Mouse (Mus musculus): ENCODE measurements at regions not wholly inside any gene's neighbourhood (a gene's known extent, or its start where the extent isn't known, plus 50 kb on each side); places are given as distances from the start of the nearest gene placed in this dataset.

DNA sequence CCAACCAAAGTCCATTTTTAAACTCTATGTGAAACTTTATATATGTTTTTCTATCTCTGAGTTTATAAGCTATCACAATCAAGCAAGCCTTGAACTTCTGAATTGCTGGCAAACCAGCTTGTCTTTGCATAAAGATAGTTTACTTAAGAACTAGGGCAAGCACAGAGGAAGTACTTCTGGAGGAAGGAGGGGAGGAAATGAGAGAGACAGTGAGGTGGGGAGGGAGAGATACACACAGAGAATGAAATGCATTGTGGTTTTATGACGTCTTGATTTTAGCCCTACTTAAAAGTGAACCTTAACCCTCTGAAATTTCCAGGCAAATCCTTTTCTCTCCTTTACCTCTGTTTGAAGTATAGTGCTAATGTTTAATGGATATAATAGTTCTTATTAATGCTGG is 421.0 kb downstream of the Hs3st1 start:
- TF ChIP-seq KAT2A (conservative IDR thresholded peaks at IDR 0.05; ENCODE audit: low read depth, low read length) (no peak), CHD1 (IDR thresholded peaks at IDR 0.05; ENCODE audit: low read depth, low read length) (no peak), POLR2A (IDR thresholded peaks at IDR 0.05; ENCODE audit: control insufficient read depth in 1 of 2, insufficient read depth in 1 of 2, low read depth in 1 of 2, low read length in 2 of 2, poor library complexity in 1 of 2) (no peak), NELFE (IDR thresholded peaks at IDR 0.05; ENCODE audit: low read depth, low read length) (no peak), MXI1 (IDR thresholded peaks at IDR 0.05; ENCODE audit: low read depth, low read length) (no peak), CTCF (IDR thresholded peaks at IDR 0.05 in 2 of 3, conservative IDR thresholded peaks at IDR 0.05 in 1 of 3; ENCODE audit: control insufficient read depth in 1 of 3, insufficient read depth in 1 of 3, low read depth in 2 of 3, low read length in 3 of 3, poor library complexity in 1 of 3, severe bottlenecking in 1 of 3) (no peak)
